Mouse (Mus musculus) embryonic fibroblast, embryonic 13.5 days (primary cell): ENCODE results near the gene Btg2. TPM values are rescaled to one million over a fixed set of nuclear protein-coding genes. Genes with fewer than 3 reads are reported as not detected.

ENCODE experiments used
- H3K27ac ChIP-seq: 2 replicates; pipeline ENCODE4 v1.5.1; 2012; ENCODE audit warnings: low read length, control low read depth, inconsistent platforms; ENCODE audit not compliant: insufficient read depth
- H3K4me1 ChIP-seq: 2 replicates; pipeline ENCODE4 v1.6.1; 2011; ENCODE audit warnings: low read length; ENCODE audit not compliant: control insufficient read depth, insufficient read depth
- H3K4me3 ChIP-seq: 2 replicates; pipeline ENCODE4 v1.5.1; 2011; ENCODE audit warnings: mild to moderate bottlenecking, control low read depth, low read length; ENCODE audit not compliant: insufficient read depth
- CTCF ChIP-seq: IDR thresholded peaks from 2 replicates; pipeline ENCODE4 v1.5.1; 2011; ENCODE audit warnings: mild to moderate bottlenecking, control low read depth, low read length, moderate library complexity, borderline replicate concordance; ENCODE audit not compliant: insufficient read depth
- POLR2A ChIP-seq: IDR thresholded peaks from 2 replicates; pipeline ENCODE4 v1.6.1; 2011; ENCODE audit warnings: low read depth, mild to moderate bottlenecking, control low read depth, low read length, moderate library complexity
- polyA plus RNA-seq: library from polyadenylated mRNA; stranded (reverse); fragments of >200 nt; gene quantifications from 2 replicates; pipeline ENCODE4 v1.2.4, GENCODE M21; 2011; ENCODE audit warnings: low read depth; ENCODE audit not compliant: missing spikeins, insufficient read length

Btg2 gene
- polyA plus RNA-seq, 1 experiment, result 96.4 TPM

DNA sequence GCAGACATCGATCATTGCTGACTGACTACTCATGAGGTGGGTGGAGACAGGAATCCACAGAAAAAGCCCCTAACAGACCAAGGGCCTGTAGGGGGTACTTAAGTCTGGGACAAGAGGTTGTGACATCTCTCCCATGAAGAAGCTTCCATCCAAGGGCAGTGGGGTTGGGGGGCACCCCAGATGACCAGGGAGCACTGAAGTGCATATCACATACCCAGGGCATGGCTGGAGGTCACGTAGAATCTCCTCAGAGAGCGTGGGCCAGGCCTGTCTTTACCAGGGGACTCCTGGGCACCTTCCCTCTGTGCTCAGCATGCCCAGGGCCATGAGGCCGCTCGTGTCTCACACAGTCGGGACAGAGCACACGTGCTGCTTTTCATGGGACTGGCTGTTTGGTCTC, 28.9 kb upstream of the Btg2 start:
- Histone ChIP-seq H3K27ac (no peak overlapping the region), H3K4me3 (no peak overlapping the region), H3K4me1 (no peaks in the 10 kb centered on the region; the same call in 1 of the 2 replicates)
- no peak for TF ChIP-seq CTCF
- no peak for TF ChIP-seq POLR2A

DNA sequence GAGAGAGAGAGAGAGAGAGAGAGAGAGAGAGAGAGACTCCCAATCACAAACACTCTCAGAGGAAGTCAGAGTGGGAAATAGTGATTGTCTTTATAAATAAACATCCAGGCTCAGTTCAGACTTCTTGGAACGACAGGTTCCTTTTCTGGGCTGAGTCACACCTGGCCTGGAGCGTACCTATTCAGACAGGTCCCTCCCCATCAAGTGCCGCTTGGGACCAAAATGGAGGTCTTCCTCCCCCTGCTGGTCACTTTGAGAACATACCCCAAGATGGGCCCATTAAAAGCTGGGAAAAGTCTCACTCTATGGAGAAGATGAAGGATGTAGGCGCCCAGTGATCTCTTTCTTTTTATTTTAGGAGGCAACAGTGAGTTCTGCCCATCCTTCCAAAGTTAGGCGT, 27.8 kb upstream of the Btg2 start:
- no peaks in the 10 kb centered on the region; the same call in 1 of the 2 replicates for H3K4me1 ChIP-seq
- no peak overlapping the region for H3K4me3 ChIP-seq
- TF ChIP-seq POLR2A, result no peak
- TF ChIP-seq CTCF, result peak; percentile 54; the same call in 1 of the 2 replicates
- no peak overlapping the region for H3K27ac ChIP-seq

DNA sequence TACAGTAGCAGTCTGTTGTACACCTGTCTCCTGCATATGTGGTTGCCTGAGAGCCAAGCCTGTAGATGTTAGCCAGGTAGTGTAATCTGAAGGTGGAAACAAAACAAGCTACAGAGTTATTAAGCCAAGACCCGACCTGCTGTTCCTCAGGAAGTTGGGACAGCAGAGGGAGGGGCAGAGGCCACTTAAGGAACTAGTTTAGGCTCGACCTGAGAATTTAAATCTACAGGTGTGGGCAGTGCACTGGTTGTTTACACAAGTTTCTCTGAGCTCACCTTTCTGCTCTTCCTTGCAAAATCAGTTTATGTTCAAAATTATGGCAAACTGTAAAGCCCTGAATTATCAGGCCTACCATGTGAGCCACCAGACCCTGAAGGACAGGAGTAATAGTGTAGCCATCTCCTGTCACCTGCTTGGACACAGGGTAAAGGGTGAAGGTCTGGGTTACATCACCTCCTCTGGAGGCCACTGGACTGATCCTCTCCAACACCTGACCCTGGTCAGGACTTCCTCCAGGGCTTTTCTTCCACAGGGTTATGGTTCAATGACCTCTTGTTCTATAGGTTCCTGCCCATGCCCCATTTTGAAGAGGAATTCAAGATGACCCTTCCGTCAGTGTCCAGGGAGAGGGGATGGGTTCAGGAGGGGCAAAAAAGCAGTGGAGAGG, 27.0 kb upstream of the Btg2 start:
- Histone ChIP-seq H3K4me1 (no peaks in the 10 kb centered on the region; the same call in none of the 2 replicates), H3K27ac (no peak overlapping the region), H3K4me3 (no peak overlapping the region)
- TF ChIP-seq CTCF (no peak), POLR2A (no peak)

DNA sequence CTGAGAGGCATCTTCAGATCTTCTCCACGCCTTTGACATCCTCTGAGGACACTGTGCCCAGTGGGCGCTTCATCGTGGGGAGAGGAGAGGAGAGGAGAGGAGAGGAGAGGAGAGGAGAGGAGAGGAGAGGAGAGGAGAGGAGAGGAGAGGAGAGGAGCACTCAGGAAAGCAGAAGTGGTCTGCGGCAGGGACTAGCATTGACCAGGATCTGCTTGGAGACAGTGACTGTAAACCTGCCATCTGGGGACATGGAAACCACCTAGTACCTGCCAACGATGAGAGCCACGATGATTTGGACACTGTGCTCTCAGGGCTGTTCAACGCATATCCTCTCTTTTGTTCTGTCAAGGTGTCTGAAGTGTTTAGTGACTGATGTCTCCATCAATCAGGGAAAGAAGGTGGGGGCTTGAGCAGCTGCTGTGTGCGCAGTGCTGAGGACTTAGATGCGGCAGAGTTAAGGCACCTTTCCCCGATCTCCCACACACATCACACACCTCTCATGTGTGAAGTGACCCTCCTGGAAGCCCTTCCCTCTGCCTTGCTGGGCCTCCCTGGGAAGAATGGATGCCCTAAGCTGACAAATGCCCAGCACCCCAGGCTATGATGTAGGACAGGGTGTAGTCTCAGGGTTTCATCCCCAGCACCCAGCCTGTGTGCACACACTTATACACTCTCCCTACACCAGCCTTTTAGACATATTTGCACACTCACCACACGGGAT, 26.3 kb upstream of the Btg2 start:
- peaks cover 4% of the 10 kb centered on the region for H3K4me1 ChIP-seq
- no peak for TF ChIP-seq POLR2A
- TF ChIP-seq CTCF, result no peak
- H3K27ac ChIP-seq, result no peak overlapping the region
- H3K4me3 ChIP-seq, result no peak overlapping the region

DNA sequence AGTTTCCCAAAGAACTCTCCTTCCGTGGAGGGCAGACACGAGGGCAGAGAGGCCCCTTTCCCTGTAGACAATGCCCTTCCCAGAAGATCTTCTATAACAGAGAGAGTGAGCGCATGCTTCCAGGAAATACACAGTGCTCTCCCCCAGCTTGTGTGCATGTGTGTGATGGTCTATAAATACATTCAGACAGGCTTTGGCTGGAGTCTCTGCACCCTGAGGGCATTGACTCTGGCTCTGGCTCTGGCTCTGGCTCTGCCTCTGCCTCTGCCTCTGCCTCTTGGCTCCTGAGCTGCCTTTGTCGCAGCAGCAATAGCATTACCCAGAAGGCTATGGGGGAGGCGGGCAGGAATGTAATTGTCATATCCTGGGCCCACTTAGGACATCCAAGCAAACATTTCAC, 24.9 kb upstream of the Btg2 start:
- TF ChIP-seq CTCF (no peak), POLR2A (no peak)
- no peak overlapping the region for H3K4me3 ChIP-seq
- H3K4me1 ChIP-seq, result peaks cover 4% of the 10 kb centered on the region
- H3K27ac ChIP-seq, result no peak overlapping the region

DNA sequence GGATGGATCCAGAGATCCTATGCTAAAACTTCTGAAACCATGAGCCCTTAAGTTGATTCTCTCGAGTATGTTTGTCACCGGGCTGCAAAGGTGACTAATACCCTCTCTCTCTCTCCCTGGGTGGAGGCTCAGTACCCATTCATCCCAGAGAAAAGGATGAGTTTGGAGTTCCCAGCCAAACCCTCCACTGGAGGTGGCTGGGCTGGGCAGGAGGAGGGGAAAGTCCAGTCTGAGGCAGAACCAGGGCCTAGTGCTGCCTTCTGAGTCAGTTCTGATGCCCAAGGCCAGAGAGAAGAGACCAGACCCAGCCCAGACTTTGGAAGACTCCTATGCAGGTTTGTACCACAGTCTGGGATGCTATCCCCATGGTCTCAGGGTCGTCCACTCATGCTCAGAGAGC, 22.7 kb upstream of the Btg2 start:
- Histone ChIP-seq H3K27ac (peak overlapping the region; percentile 97), H3K4me1 (peaks cover 17% of the 10 kb centered on the region), H3K4me3 (no peak overlapping the region)
- TF ChIP-seq CTCF, result no peak
- peak; percentile 22; the same call in 1 of the 2 replicates for TF ChIP-seq POLR2A

DNA sequence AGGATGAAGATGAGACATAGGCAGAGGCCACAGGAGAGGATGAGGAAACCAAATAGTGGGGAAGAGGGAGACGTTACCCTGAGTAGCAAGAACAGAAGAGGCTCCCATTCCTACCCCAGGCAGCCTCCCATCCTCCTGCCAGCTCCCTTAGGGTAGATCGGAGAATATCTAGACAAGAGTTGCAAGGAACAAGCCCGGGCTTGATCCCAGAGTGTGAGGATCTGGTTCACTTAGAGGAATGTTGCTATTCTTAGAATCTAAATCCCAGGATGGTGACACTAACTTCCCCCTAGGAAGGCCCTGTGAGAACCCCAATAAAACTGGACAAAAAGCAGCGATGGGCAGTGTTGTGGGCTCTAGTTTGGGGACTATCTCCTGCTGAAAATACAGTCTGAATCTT, 22.0 kb upstream of the Btg2 start:
- no peak overlapping the region for H3K4me3 ChIP-seq
- H3K27ac ChIP-seq, result peak overlapping the region; percentile 97
- no peak for TF ChIP-seq POLR2A
- no peak for TF ChIP-seq CTCF
- peaks cover 22% of the 10 kb centered on the region for H3K4me1 ChIP-seq

DNA sequence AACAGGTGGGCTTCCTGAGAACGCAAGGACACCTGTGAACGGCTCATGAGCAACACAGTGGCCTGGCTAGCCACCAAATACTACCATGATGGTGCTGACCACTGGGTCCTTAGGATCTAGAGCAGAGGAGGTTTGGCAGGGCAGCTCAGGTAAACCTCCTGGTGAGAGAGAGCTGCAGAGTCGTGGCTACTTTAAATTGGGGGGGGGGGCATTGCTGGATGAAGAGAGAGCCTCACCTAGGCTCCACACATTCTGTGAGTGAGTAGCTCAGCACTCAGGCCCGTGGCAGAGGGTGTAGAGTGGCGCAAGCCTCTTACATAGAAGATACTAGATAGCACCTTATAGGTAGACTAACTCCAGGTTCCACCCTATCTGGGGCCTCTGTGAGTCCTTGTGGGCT, 21.5 kb upstream of the Btg2 start:
- Histone ChIP-seq H3K4me1 (peaks cover 24% of the 10 kb centered on the region), H3K27ac (peak overlapping the region; percentile 97), H3K4me3 (no peak overlapping the region)
- TF ChIP-seq POLR2A (no peak), CTCF (no peak)

DNA sequence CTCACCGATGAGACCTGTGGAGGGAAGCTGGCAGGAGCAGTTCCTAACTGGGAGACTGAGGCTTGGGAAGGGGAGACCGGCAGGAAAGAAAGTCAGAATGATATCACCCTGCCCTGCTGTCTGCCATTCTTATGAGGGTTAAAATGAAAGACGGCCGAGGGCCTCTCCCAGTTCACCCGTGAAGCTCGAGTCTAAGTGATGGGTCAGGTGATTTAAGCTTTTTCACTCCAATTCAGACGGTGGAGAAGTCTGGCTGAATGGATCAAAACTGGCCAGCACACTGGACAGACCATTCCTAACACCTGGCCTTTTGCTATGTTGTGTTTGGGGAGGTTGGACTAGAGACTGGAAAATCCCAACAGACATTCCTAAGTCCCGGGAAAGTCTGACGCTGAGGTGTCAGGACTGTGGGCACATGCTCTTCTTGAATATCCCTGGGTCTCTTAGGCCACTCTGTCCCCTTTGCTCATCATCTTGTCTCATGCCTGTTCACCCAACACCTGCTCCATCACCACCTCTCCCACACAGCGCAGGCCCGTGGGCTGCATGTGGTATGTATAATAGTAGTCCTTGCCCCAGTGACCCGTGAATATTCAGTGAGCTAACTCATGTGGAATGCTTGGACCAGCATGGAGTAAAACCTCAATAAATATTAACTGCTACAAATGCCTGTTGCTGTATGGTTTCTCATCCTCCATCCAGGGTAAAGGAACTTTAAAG, 20.8 kb upstream of the Btg2 start:
- TF ChIP-seq CTCF (no peak), POLR2A (peak; percentile 83)
- H3K4me3 ChIP-seq, result peak overlapping the region; percentile 8
- peak overlapping the region; percentile 97 for H3K27ac ChIP-seq
- peaks cover 24% of the 10 kb centered on the region for H3K4me1 ChIP-seq

DNA sequence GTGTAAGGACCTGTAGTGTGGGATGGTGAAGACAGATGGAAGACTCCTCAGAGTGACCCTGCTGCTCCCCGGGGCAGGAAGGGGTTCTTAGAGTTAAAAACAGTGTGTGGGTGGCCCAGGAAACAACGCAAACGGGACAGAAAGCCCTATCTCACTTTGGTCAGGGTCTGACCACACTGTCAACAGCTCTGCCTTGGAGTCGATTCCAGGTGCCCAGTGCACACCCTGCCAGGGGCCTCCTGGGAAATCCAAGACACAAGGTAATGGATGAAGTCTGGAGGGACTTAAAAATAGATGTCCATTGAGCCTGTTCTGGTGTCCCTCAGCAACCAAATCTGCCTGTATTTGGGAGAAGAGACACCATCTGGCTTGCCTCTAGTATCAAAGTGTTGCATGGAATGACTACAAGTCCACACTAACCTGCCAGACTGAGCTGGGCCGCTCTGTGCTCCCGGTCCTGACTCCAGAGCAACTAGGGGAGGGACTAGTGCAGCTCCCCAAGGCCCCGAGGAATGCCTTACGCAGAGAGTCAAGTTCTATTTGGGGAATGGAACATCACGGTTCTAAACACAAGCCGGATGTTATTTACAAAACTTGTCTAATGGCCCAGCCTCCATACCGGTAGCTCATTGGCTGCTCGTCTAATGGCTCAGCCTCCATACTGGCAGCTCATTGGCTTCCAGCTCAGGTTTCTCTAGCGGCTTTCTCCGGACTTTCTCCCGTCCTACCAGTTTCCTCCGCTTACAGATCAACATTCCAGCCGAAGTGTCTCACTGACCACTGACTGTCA, 20.0 kb upstream of the Btg2 start:
- TF ChIP-seq CTCF, result no peak
- TF ChIP-seq POLR2A, result peak; percentile 74
- H3K4me1 ChIP-seq, result peaks cover 26% of the 10 kb centered on the region
- H3K4me3 ChIP-seq, result peak overlapping the region; percentile 8
- H3K27ac ChIP-seq, result peak overlapping the region; percentile 97
